Mouse (Mus musculus) NIH3T3 (cell line): ENCODE measurements at regions not wholly inside any gene's neighbourhood (a gene's known extent, or its start where the extent isn't known, plus 50 kb on each side); places are given as distances from the start of the nearest gene placed in this dataset.

Experiments used
- DNase-seq: peaks from one replicate; pipeline ENCODE4 v3.0.0-alpha.2; 2012; ENCODE audit warnings: low read depth

DNA sequence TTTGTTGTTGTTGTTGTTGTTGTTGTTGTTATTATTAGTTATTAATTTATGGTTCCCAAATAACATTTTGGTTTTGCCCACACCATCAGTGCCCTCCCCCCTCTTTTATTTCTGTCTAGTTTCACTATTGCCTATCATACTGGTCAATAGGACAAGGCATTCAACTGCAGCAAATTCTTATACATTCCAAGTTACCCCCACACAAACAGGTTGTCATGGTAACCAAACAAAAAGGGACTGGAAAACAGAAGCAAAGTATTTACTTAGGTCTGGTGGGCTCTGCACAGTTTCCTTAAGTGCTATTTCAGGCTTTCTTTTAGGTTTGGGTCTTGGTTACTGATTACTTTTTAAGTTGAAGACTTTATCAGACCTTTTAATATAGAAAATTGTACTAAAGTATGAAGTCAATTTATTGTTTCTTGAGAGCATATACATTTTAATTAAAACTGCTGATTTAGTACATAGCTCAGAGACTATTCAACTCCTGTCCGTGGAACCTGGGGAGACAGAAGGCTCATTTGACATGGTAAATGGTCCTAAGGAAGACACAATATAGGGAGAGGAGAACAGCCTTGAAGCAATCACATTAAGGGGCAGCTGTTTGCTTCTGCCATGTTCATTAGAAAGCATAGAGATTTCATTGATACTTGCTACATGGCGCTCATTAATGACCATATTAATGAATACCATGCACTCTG lies 90.3 kb downstream of the Brms1l start:
- no peak for DNase-seq
